Comparison of ENCODE assay signal across 13 mouse cellular contexts in genomic region chr4:154346731-154347522, GRCm38 (mm10). TPM values are rescaled to one million over a fixed set of nuclear protein-coding genes. Genes with fewer than 3 reads are reported as not detected.
DNase-seq lines count a peak whose midpoint lies in the region; ATAC-seq and TF ChIP-seq lines count a peak whose summit lies in the region.
"Had no signal": no experiment of that assay in that cellular context is flagged by ENCODE, and none has a peak within 500 bp of the region (broad histone marks: within the 10 kb centered on the region; RNA-seq: fewer than 3 reads in every experiment).

No protein-coding gene starts in this region.

- no peak overlapping the region for H3K4me3 ChIP-seq in kidney, postnatal 0 days (replicated peaks; ENCODE audit: low read depth, low read length)
- H3K4me3 ChIP-seq in embryonic facial prominence, embryonic 10.5 days = no peak overlapping the region
- H3K4me3 ChIP-seq in hindbrain, embryonic 13.5 days = no peak overlapping the region
- no peak overlapping the region for H3K4me3 ChIP-seq in neural tube, embryonic 14.5 days (ENCODE audit: low read depth, low read length)
- H3K4me3 ChIP-seq in layer of hippocampus, adult 2 months = no peak overlapping the region

- TF ChIP-seq CTCF in kidney, postnatal 0 days (IDR thresholded peaks at IDR 0.05; ENCODE audit: low read depth) = no peak
- no peak for TF ChIP-seq CTCF in layer of hippocampus, adult 2 months (conservative IDR thresholded peaks at IDR 0.05)

- no peak overlapping the region for H3K9ac ChIP-seq in kidney, postnatal 0 days (ENCODE audit: low read depth, low read length)
- H3K9ac ChIP-seq in hindbrain, embryonic 13.5 days = 0 out of 2 replicates have a peak overlapping the region, but pooled peaks have one; percentile 36
- H3K9ac ChIP-seq in neural tube, embryonic 14.5 days (replicated peaks; ENCODE audit: low read depth, low read length) = no peak overlapping the region
- H3K9ac ChIP-seq: liver, postnatal 0 days had no signal

- H3K4me2 ChIP-seq in kidney, postnatal 0 days (ENCODE audit: low read length) = no peak overlapping the region
- no peak overlapping the region for H3K4me2 ChIP-seq in hindbrain, embryonic 13.5 days
- H3K4me2 ChIP-seq in neural tube, embryonic 14.5 days (ENCODE audit: low read depth, low read length) = no peak overlapping the region

- H3K4me1 ChIP-seq in kidney, postnatal 0 days (replicated peaks; ENCODE audit: insufficient read depth, low read length) = peaks cover 16% of the 10 kb centered on the region
- H3K4me1 ChIP-seq in embryonic facial prominence, embryonic 10.5 days = peaks cover 28% of the 10 kb centered on the region
- peaks cover 29% of the 10 kb centered on the region for H3K4me1 ChIP-seq in hindbrain, embryonic 13.5 days (replicated peaks)
- peaks cover 11% of the 10 kb centered on the region; the same call in 1 of the 2 replicates for H3K4me1 ChIP-seq in neural tube, embryonic 14.5 days (ENCODE audit: control insufficient read depth, insufficient read depth, low read length)

- H3K27ac ChIP-seq in kidney, postnatal 0 days = 0 out of 2 replicates have a peak overlapping the region, but pooled peaks have one; percentile 19
- peak overlapping the region; percentile 27; the same call in 1 of the 2 replicates for H3K27ac ChIP-seq in embryonic facial prominence, embryonic 10.5 days (replicated peaks)
- H3K27ac ChIP-seq in hindbrain, embryonic 13.5 days = peak overlapping the region; percentile 24; the same call in 1 of the 2 replicates
- H3K27ac ChIP-seq in neural tube, embryonic 14.5 days (ENCODE audit: low read depth, low read length) = no peak overlapping the region
- H3K27ac ChIP-seq in layer of hippocampus, adult 2 months = no peak overlapping the region

- peak; percentile 55; the same call in 1 of the 2 replicates for ATAC-seq in kidney, postnatal 0 days (replicated peaks; ENCODE audit: low FRiP score, low read depth)
- no peak for ATAC-seq in hindbrain, embryonic 13.5 days (ENCODE audit: low FRiP score)
- ATAC-seq in neural tube, embryonic 14.5 days (ENCODE audit: low read depth) = peak; percentile 62
- ATAC-seq: liver, postnatal 0 days had no signal

- peak; percentile 94 for DNase-seq in kidney, postnatal 0 days (ENCODE audit: low spot score)
- no peak for DNase-seq in kidney, adult 18-20 months
- no peak for DNase-seq in embryonic facial prominence, embryonic 10.5 days (ENCODE audit: low spot score)
- no peak for DNase-seq in adrenal gland, adult (ENCODE audit: inconsistent age in 2 of 2, low spot score in 1 of 2)
- DNase-seq in layer of hippocampus, adult 2 months (ENCODE audit: low spot score in 2 of 2) = no peak
- DNase-seq: adrenal gland, postnatal 14 days; kidney, postnatal 36 days; liver, postnatal 0 days had no signal

- H3K27me3 ChIP-seq in kidney, postnatal 0 days (ENCODE audit: insufficient read depth, low read length) = peaks cover 38% of the 10 kb centered on the region
- peaks cover 27% of the 10 kb centered on the region; the same call in 1 of the 2 replicates for H3K27me3 ChIP-seq in embryonic facial prominence, embryonic 10.5 days (replicated peaks; ENCODE audit: low read depth, poor library complexity, severe bottlenecking)
- H3K27me3 ChIP-seq in hindbrain, embryonic 13.5 days = peaks cover 15% of the 10 kb centered on the region; the same call in 1 of the 2 replicates
- no peaks in the 10 kb centered on the region; the same call in 1 of the 2 replicates for H3K27me3 ChIP-seq in neural tube, embryonic 14.5 days (ENCODE audit: control insufficient read depth, insufficient read depth, low read length)

- 7% methylated on average over 19 of the region's 19 CpGs for WGBS in kidney, postnatal 0 days
- WGBS in embryonic facial prominence, embryonic 10.5 days = 61% methylated on average over 19 of the region's 19 CpGs
- 34% methylated on average over 19 of the region's 19 CpGs for WGBS in hindbrain, embryonic 13.5 days
- 17% methylated on average over 19 of the region's 19 CpGs for WGBS in neural tube, embryonic 14.5 days

- no peaks in the 10 kb centered on the region for H3K36me3 ChIP-seq in kidney, postnatal 0 days (ENCODE audit: insufficient read depth, low read length)
- H3K36me3 ChIP-seq in embryonic facial prominence, embryonic 10.5 days (replicated peaks) = peaks cover 57% of the 10 kb centered on the region
- no peaks in the 10 kb centered on the region; the same call in 1 of the 2 replicates for H3K36me3 ChIP-seq in hindbrain, embryonic 13.5 days
- H3K36me3 ChIP-seq in neural tube, embryonic 14.5 days (ENCODE audit: control insufficient read depth, insufficient read depth, low read length) = no peaks in the 10 kb centered on the region

- 0 out of 2 replicates have a peak, but pooled peaks cover 6% of the 10 kb centered on the region for H3K9me3 ChIP-seq in kidney, postnatal 0 days (replicated peaks; ENCODE audit: low read length)
- no peaks in the 10 kb centered on the region for H3K9me3 ChIP-seq in embryonic facial prominence, embryonic 10.5 days
- H3K9me3 ChIP-seq in hindbrain, embryonic 13.5 days = no peaks in the 10 kb centered on the region
- H3K9me3 ChIP-seq in neural tube, embryonic 14.5 days (ENCODE audit: control insufficient read depth, low read length) = no peaks in the 10 kb centered on the region

RNA-seq across cellular contexts. Expression of gene B230104I21Rik, which starts 11.0 kb away (rescaled TPM):
- not detected in 2 replicates for polyA plus RNA-seq in kidney, postnatal 0 days (2015; fragmentation: Nextera tagmentation; extraction: Ambion mirVana)
- not detected in 2 replicates for polyA plus RNA-seq in embryonic facial prominence, embryonic 10.5 days (2016; fragmentation: Nextera tagmentation; extraction: Ambion mirVana)
- polyA plus RNA-seq in hindbrain, embryonic 13.5 days (2015; fragmentation: Nextera tagmentation; extraction: Ambion mirVana) = not detected in 2 replicates
- not detected in 2 replicates for polyA plus RNA-seq in neural tube, embryonic 14.5 days (2014; fragmentation: Nextera tagmentation; extraction: Ambion mirVana)
- total RNA-seq in layer of hippocampus, adult 2 months (2021) = under 1 TPM in 1 of 2 experiments, not detected in 1; 0.56 TPM
- total RNA-seq: adrenal gland, postnatal 14 days; heart, postnatal 25 days; left cerebral cortex, postnatal 25 days had no signal
- polyA plus RNA-seq: gonadal fat pad, adult 2 months; liver, postnatal 0 days had no signal

RNA-seq across cellular contexts. Expression of gene Arhgef16, which starts 45.5 kb away (rescaled TPM):
- polyA plus RNA-seq in kidney, postnatal 0 days (2015; fragmentation: Nextera tagmentation; extraction: Ambion mirVana) = 39.8 and 44.6 TPM in 2 replicates
- 9.9 and 10.3 TPM in 2 replicates for polyA plus RNA-seq in embryonic facial prominence, embryonic 10.5 days (2016; fragmentation: Nextera tagmentation; extraction: Ambion mirVana)
- 0.88 and 1.2 TPM in 2 replicates for polyA plus RNA-seq in hindbrain, embryonic 13.5 days (2015; fragmentation: Nextera tagmentation; extraction: Ambion mirVana)
- polyA plus RNA-seq in neural tube, embryonic 14.5 days (2014; fragmentation: Nextera tagmentation; extraction: Ambion mirVana) = 0.46 and 0.62 TPM in 2 replicates
- under 1 TPM; 0.18 to 0.42 TPM for total RNA-seq in layer of hippocampus, adult 2 months (2021)

Comparison
In these comparisons a context has a peak if more than half of its experiments do, and no peak if none do; other contexts are left out.
1. H3K27ac ChIP-seq: peak in kidney, postnatal 0 days (single experiment), embryonic facial prominence, embryonic 10.5 days (single experiment) and hindbrain, embryonic 13.5 days (single experiment); none in neural tube, embryonic 14.5 days (single experiment) and layer of hippocampus, adult 2 months (single experiment).